ENCODE assay signal across 24 mouse cellular contexts in the genomic region with DNA sequence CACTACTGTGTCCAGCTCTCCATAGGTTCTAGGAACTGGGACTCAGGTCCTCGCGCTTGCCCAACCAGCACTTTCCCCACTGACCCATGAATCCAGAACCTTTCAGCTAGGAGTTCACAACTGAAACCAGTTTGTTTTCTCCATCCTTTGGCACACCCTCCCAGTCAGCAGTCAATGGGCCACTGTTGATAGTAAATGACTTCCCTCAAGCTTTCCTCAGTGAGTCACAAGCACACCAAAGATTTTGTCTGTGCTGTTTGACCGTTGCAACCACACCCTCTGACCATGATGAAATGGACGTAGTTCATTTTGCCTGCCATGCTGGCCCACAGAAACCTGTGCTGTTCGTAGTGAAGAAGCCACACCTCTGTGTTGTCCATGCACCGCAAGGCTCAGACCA. TPM values are rescaled to one million over a fixed set of nuclear protein-coding genes. Genes with fewer than 3 reads are reported as not detected.
DNase-seq lines count a peak whose midpoint lies in the region; ATAC-seq lines count a peak whose summit lies in the region.
"Had no signal": no experiment of that assay in that cellular context is flagged by ENCODE, and none has a peak within 500 bp of the region (broad histone marks: within the 10 kb centered on the region; RNA-seq: fewer than 3 reads in every experiment).

No protein-coding gene starts in this region.

- H3K4me1 ChIP-seq in stomach, embryonic 16.5 days (ENCODE audit: control insufficient read depth, insufficient read depth, low read length): no peaks in the 10 kb centered on the region
- H3K4me1 ChIP-seq: embryonic facial prominence, embryonic 10.5 days; embryonic facial prominence, embryonic 12.5 days; forebrain, embryonic 10.5 days; forebrain, embryonic 12.5 days had no signal

- no peaks in the 10 kb centered on the region for H3K9me3 ChIP-seq in stomach, embryonic 16.5 days (replicated peaks; ENCODE audit: control insufficient read depth, low read length)
- H3K9me3 ChIP-seq: embryonic facial prominence, embryonic 10.5 days; embryonic facial prominence, embryonic 12.5 days; forebrain, embryonic 10.5 days; forebrain, embryonic 12.5 days had no signal

- no peak overlapping the region for H3K4me2 ChIP-seq in stomach, embryonic 16.5 days (ENCODE audit: low read depth, low read length)
- H3K4me2 ChIP-seq: embryonic facial prominence, embryonic 12.5 days; forebrain, embryonic 12.5 days had no signal

- peak; percentile 17 for DNase-seq in 3T3-L1 (ENCODE audit: low read depth, low spot score)
- peak; percentile 40 for DNase-seq in 416B (ENCODE audit: low read depth)
- DNase-seq in fibroblast of lung, adult 2 months (ENCODE audit: low read depth): peak; percentile 47
- no peak for DNase-seq in layer of hippocampus, adult 18-20 months (ENCODE audit: low spot score in 2 of 2)
- no peak for DNase-seq in right cerebral cortex, postnatal 36 days (ENCODE audit: low spot score in 2 of 2)
- DNase-seq in gastrocnemius, postnatal 36 days: no peak
- DNase-seq: adrenal gland, adult 8-10 months; adrenal gland, postnatal 14 days; adrenal gland, postnatal 36 days; cerebellum, adult 11-12 months; cerebellum, adult 2 months; cerebellum, adult 9-10 months; cerebellum, postnatal 10 days; cerebellum, postnatal 25 days had no signal

- no peaks in the 10 kb centered on the region for H3K36me3 ChIP-seq in stomach, embryonic 16.5 days (ENCODE audit: control insufficient read depth, insufficient read depth, low read length)
- H3K36me3 ChIP-seq: embryonic facial prominence, embryonic 10.5 days; embryonic facial prominence, embryonic 12.5 days; forebrain, embryonic 10.5 days; forebrain, embryonic 12.5 days had no signal

- 85% methylated on average over 6 of the region's 6 CpGs for WGBS in stomach, embryonic 16.5 days

- no peak overlapping the region for H3K4me3 ChIP-seq in stomach, embryonic 16.5 days (replicated peaks; ENCODE audit: low read length)
- H3K4me3 ChIP-seq: embryonic facial prominence, embryonic 10.5 days; embryonic facial prominence, embryonic 12.5 days; forebrain, embryonic 10.5 days; forebrain, embryonic 12.5 days had no signal

- H3K27ac ChIP-seq in stomach, embryonic 16.5 days (ENCODE audit: low read length): peak overlapping the region; percentile 30; the same call in 1 of the 2 replicates
- H3K27ac ChIP-seq: embryonic facial prominence, embryonic 10.5 days; embryonic facial prominence, embryonic 12.5 days; forebrain, embryonic 10.5 days; forebrain, embryonic 12.5 days had no signal

- intact Hi-C loops in gastrocnemius, postnatal 36 days (cut with DNase I): no loop called here

- no peaks in the 10 kb centered on the region for H3K27me3 ChIP-seq in stomach, embryonic 16.5 days (ENCODE audit: control insufficient read depth, insufficient read depth, low read length)
- H3K27me3 ChIP-seq: embryonic facial prominence, embryonic 12.5 days; forebrain, embryonic 12.5 days; Patski had no signal

- no peak overlapping the region for H3K9ac ChIP-seq in stomach, embryonic 16.5 days (ENCODE audit: low read length)
- H3K9ac ChIP-seq: embryonic facial prominence, embryonic 12.5 days; forebrain, embryonic 12.5 days had no signal

- no peak for ATAC-seq in stomach, embryonic 16.5 days (ENCODE audit: insufficient read depth, low FRiP score)
- no peak for ATAC-seq in frontal cortex, adult (ENCODE audit: low TSS enrichment)
- ATAC-seq: activated CD4-positive, CD25-positive, alpha-beta regulatory T cell, adult 4 months; forebrain, embryonic 14.5 days; forebrain, embryonic 16.5 days; Patski had no signal

RNA-seq across cellular contexts. Expression of a gene that starts 30.9 kb away (rescaled TPM):
- polyA plus RNA-seq in stomach, embryonic 16.5 days (2015; fragmentation: Nextera tagmentation; extraction: Ambion mirVana): 82.4 and 85.6 TPM in 2 replicates
- total RNA-seq in layer of hippocampus, adult 18-20 months (2021): 10 to 100 TPM; 56.1 to 59.0 TPM
- total RNA-seq in gastrocnemius, postnatal 36 days (2021): 10 to 100 TPM; 32.6 to 34.5 TPM

Comparison
In these comparisons a context has a peak if more than half of its experiments do, and no peak if none do; other contexts are left out.
1. DNase-seq: peak in 3T3-L1 (single experiment), 416B (single experiment) and fibroblast of lung, adult 2 months (single experiment); none in layer of hippocampus, adult 18-20 months (0 of 2), right cerebral cortex, postnatal 36 days (0 of 2) and gastrocnemius, postnatal 36 days (0 of 2).